Mouse (Mus musculus) thymus, adult 2 months (tissue): ENCODE measurements around the gene Slc6a6.

ENCODE experiments used
- CTCF ChIP-seq: fragments of 200-500 bp; IDR thresholded peaks from 2 replicates; pipeline ENCODE4 v1.5.1; 2012; ENCODE audit warnings: mild to moderate bottlenecking, control low read depth, low read length, moderate library complexity, borderline replicate concordance; ENCODE audit not compliant: control insufficient read depth, poor library complexity, insufficient read depth; ENCODE audit errors: extremely low read depth
- POLR2A ChIP-seq: fragments of 200-500 bp; IDR thresholded peaks from 2 replicates; pipeline ENCODE4 v1.6.1; 2012; ENCODE audit warnings: mild to moderate bottlenecking, low read length, control low read depth, moderate library complexity; ENCODE audit not compliant: control insufficient read depth, poor library complexity, insufficient read depth; ENCODE audit errors: extremely low read depth

GRCm38 (mm10) chr6:91703459-91703858 lies 19.6 kb downstream of the Slc6a6 start:
- TF ChIP-seq CTCF (no peak), POLR2A (no peak)
